In the genomic region with DNA sequence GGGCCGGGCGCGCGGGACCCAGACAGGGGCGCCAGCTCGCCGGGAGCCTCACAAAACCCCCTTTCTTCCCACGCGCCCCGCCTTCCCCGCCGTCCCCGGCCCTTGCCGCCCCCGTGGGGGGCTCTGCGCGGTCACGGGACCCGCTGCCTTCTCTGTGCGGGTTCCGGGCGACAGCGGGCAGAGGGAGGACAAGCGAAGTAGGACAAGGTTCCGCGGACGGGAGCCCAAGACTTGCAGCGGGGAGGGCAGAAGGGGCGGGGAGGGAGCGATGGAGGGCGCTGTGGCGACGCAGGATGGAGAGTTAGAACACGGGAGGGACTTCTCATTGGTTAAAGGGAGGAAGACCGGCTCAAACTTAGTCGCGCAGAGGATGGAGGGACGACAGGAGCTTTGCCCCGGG, we compare ENCODE assay signal across 8 mouse cellular contexts. TPM values are rescaled to one million over a fixed set of nuclear protein-coding genes. Genes with fewer than 3 reads are reported as not detected.
DNase-seq lines count a peak whose midpoint lies in the region; ATAC-seq and TF ChIP-seq lines count a peak whose summit lies in the region.

A gene (minus strand): TSS at position 50 of the 400 bp plus-strand sequence.

- no peaks in the 10 kb centered on the region for H3K9me3 ChIP-seq in heart, embryonic 13.5 days
- no peaks in the 10 kb centered on the region for H3K9me3 ChIP-seq in ES-E14 (ENCODE audit: control insufficient read depth, insufficient read depth, low read depth, low read length)
- H3K9me3 ChIP-seq in midbrain, embryonic 14.5 days (ENCODE audit: control insufficient read depth, low read length): no peaks in the 10 kb centered on the region

- H3K9ac ChIP-seq in heart, embryonic 13.5 days: peak within 1 kb of the TSS; percentile 28; the same call in 1 of the 2 replicates
- peak within 1 kb of the TSS; percentile 48 for H3K9ac ChIP-seq in ES-E14 (ENCODE audit: insufficient read depth, low read depth, low read length, poor library complexity, severe bottlenecking)
- H3K9ac ChIP-seq in midbrain, embryonic 14.5 days (replicated peaks; ENCODE audit: low read length): peak within 1 kb of the TSS; percentile 21; the same call in 1 of the 2 replicates

- peaks cover 100% of the 10 kb centered on the region for H3K27me3 ChIP-seq in heart, embryonic 13.5 days (replicated peaks)
- H3K27me3 ChIP-seq in midbrain, embryonic 14.5 days (ENCODE audit: control insufficient read depth, insufficient read depth, low read length): peaks cover 77% of the 10 kb centered on the region

- peak within 1 kb of the TSS; percentile 48 for H3K4me3 ChIP-seq in heart, embryonic 13.5 days
- peak within 1 kb of the TSS; percentile 75 to 80 for H3K4me3 ChIP-seq in ES-E14 (ENCODE audit: insufficient read depth in 1 of 2, low read depth in 1 of 2, low read length in 2 of 2, poor library complexity in 1 of 2, severe bottlenecking in 1 of 2)
- H3K4me3 ChIP-seq in midbrain, embryonic 14.5 days (replicated peaks; ENCODE audit: low read depth, low read length): peak within 1 kb of the TSS; percentile 39

- peak within 1 kb of the TSS; percentile 69 for H3K4me2 ChIP-seq in heart, embryonic 13.5 days
- peak within 1 kb of the TSS; percentile 61 for H3K4me2 ChIP-seq in midbrain, embryonic 14.5 days (ENCODE audit: low read length)

- no peak for ATAC-seq in heart, embryonic 13.5 days (ENCODE audit: extremely low read depth, insufficient number of reproducible peaks, low FRiP score, low TSS enrichment)
- 0 out of 2 replicates have a peak, but pooled peaks have one; percentile 16 for ATAC-seq in midbrain, embryonic 14.5 days (ENCODE audit: low FRiP score, low TSS enrichment)

- in situ Hi-C loops in ES-E14 (cut with MboI; ENCODE audit: low sequenced_read_pairs in 2 of 2, unreplicated experiment in 2 of 2): no loop called here

- 2% methylated on average over 32 of the region's 39 CpGs for WGBS in heart, embryonic 13.5 days
- under 1% methylated on average over 39 of the region's 39 CpGs for WGBS in midbrain, embryonic 14.5 days

- no peaks in the 10 kb centered on the region for H3K36me3 ChIP-seq in heart, embryonic 13.5 days
- no peaks in the 10 kb centered on the region for H3K36me3 ChIP-seq in ES-E14 (ENCODE audit: control insufficient read depth, insufficient read depth, low read length, poor library complexity, severe bottlenecking)
- no peaks in the 10 kb centered on the region for H3K36me3 ChIP-seq in midbrain, embryonic 14.5 days (ENCODE audit: control insufficient read depth, insufficient read depth, low read length)

- no peak for DNase-seq in heart, adult 18-20 months
- peak; percentile 41 for DNase-seq in ES-E14 (ENCODE audit: low read depth, low spot score)
- peak; percentile 39 to 66 for DNase-seq in cerebellum, postnatal 25 days
- DNase-seq in layer of hippocampus, adult 8-10 months (ENCODE audit: low spot score in 2 of 2): peak; percentile 51 to 54
- DNase-seq in midbrain, embryonic 14.5 days: peak; percentile 50
- no peak for DNase-seq in spleen, postnatal 36 days (ENCODE audit: low spot score in 2 of 2)
- DNase-seq in ovary, adult 18-20 months (ENCODE audit: low spot score): no peak

- peaks cover 27% of the 10 kb centered on the region for H3K4me1 ChIP-seq in heart, embryonic 13.5 days
- peaks cover 0 to 18% of the 10 kb centered on the region in 2 experiments; a peak in 2 of 4 replicates for H3K4me1 ChIP-seq in ES-E14 (ENCODE audit: control insufficient read depth in 2 of 2, insufficient read depth in 2 of 2, low read length in 2 of 2, poor library complexity in 1 of 2)
- H3K4me1 ChIP-seq in midbrain, embryonic 14.5 days (ENCODE audit: control insufficient read depth, insufficient read depth, low read length): peaks cover 13% of the 10 kb centered on the region

- H3K27ac ChIP-seq in heart, embryonic 13.5 days (replicated peaks): no peak within 1 kb of the TSS
- H3K27ac ChIP-seq in ES-E14 (ENCODE audit: insufficient read depth, low read depth, low read length, poor library complexity, severe bottlenecking): no peak within 1 kb of the TSS
- 0 out of 2 replicates have a peak within 1 kb of the TSS, but pooled peaks have one; percentile 26 for H3K27ac ChIP-seq in midbrain, embryonic 14.5 days (replicated peaks; ENCODE audit: low read depth, low read length)

TF ChIP-seq in ES-E14, 5 proteins besides CTCF, POLR2A, EP300 and RAD21:
- TF ChIP-seq ZNF384 (IDR thresholded peaks at IDR 0.05; ENCODE audit: low read depth, low read length): no peak
- no peak for TF ChIP-seq ZC3H11A (IDR thresholded peaks at IDR 0.05; ENCODE audit: borderline replicate concordance, low read depth, low read length)
- TF ChIP-seq CHD2 (IDR thresholded peaks at IDR 0.05; ENCODE audit: low read depth, low read length): no peak
- TF ChIP-seq MAFK (IDR thresholded peaks at IDR 0.05; ENCODE audit: insufficient read depth, low read depth, low read length): no peak
- no peak for TF ChIP-seq HCFC1 (IDR thresholded peaks at IDR 0.05; ENCODE audit: borderline replicate concordance, insufficient read depth, low read length)

RNA-seq across cellular contexts. Expression of the gene that starts here (rescaled TPM):
- 0.07 TPM in 1 of 2 replicates, not detected in the other for polyA plus RNA-seq in heart, embryonic 13.5 days (2015; fragmentation: Nextera tagmentation; extraction: Ambion mirVana)
- total RNA-seq in heart, adult 18-20 months (2021): under 1 TPM in 1 of 2 experiments, not detected in 1; 0.32 TPM
- total RNA-seq in ES-E14 (2012; rRNA removed): 1.4 and 2.6 TPM in 2 replicates
- total RNA-seq in layer of hippocampus, adult 8-10 months (2022): 100 to 1,000 TPM; 257 to 304 (median 278) TPM
- 34.3 and 49.7 TPM in 2 replicates for polyA plus RNA-seq in midbrain, embryonic 14.5 days (2014; fragmentation: Nextera tagmentation; extraction: Ambion mirVana)

Comparison
In these comparisons a context has a peak if more than half of its experiments do, and no peak if none do; other contexts are left out.
1. RNA of the gene that starts here (total RNA-seq): 257 to 304 TPM in layer of hippocampus, adult 8-10 months; 1.4 to 2.6 TPM in ES-E14 and 0.32 TPM in heart, adult 18-20 months; every median in the first group is over 10 times any median in the second.
2. RNA of the gene that starts here (polyA plus RNA-seq): 34.3 to 49.7 TPM in midbrain, embryonic 14.5 days; 0.07 TPM in heart, embryonic 13.5 days; every median in the first group is over 10 times any median in the second.
3. DNase-seq: peak in ES-E14 (single experiment), cerebellum, postnatal 25 days (2 of 2), layer of hippocampus, adult 8-10 months (2 of 2) and midbrain, embryonic 14.5 days (single experiment); none in heart, adult 18-20 months (0 of 2), spleen, postnatal 36 days (0 of 2) and ovary, adult 18-20 months (single experiment).
4. Peak in every context shown above with its lines, with median percentiles within 50 percentile points of each other: H3K4me3 ChIP-seq and H3K9ac ChIP-seq.